Mouse (Mus musculus): ENCODE results near the gene Cyp4v3. TPM values are rescaled to one million over a fixed set of nuclear protein-coding genes. Genes with fewer than 3 reads are reported as not detected.

Gene Cyp4v3
- total and polyA plus RNA-seq, 3 experiments = 1.4 to 2.4 (median 2.3) TPM

GRCm38 (mm10) chr8:45308366-45308765 lies 24.6 kb downstream of the Cyp4v3 start, which contains the start of gene Gm45753:
Gm45753 (minus strand) TSS chr8:45308466.
- 92% methylated on average over 13 of the region's 13 CpGs for WGBS
- Histone ChIP-seq H3K4me1 (ENCODE audit: control insufficient read depth, insufficient read depth, low read length) (no peaks in the 10 kb centered on the region), H3K4me3 (no peak within 1 kb of the TSS), H3K79me2 (replicated peaks; ENCODE audit: control insufficient read depth, insufficient read depth, low read length) (no peaks in the 10 kb centered on the region), H3K27ac (no peak within 1 kb of the TSS), H3K27me3 (ENCODE audit: control insufficient read depth, insufficient read depth, low read length) (no peaks in the 10 kb centered on the region), H3K36me3 (ENCODE audit: control insufficient read depth, insufficient read depth, low read length) (no peaks in the 10 kb centered on the region), H3K9ac (ENCODE audit: low read depth, low read length) (no peak within 1 kb of the TSS)
- DNase-seq = no peak
- intact Hi-C loops (cut with DNase I) = no loop called here
- TF ChIP-seq CTCF (IDR thresholded peaks at IDR 0.05) = no peak

GRCm38 (mm10) chr8:45305479-45305878 lies 27.5 kb downstream of the Cyp4v3 start:
- Histone ChIP-seq H3K36me3 (ENCODE audit: control insufficient read depth, insufficient read depth, low read length) (no peaks in the 10 kb centered on the region), H3K4me3 (no peak overlapping the region), H3K79me2 (replicated peaks; ENCODE audit: control insufficient read depth, insufficient read depth, low read length) (no peaks in the 10 kb centered on the region), H3K27ac (no peak overlapping the region), H3K27me3 (ENCODE audit: control insufficient read depth, insufficient read depth, low read length) (no peaks in the 10 kb centered on the region), H3K9ac (ENCODE audit: low read depth, low read length) (no peak overlapping the region), H3K4me1 (ENCODE audit: control insufficient read depth, insufficient read depth, low read length) (no peaks in the 10 kb centered on the region)
- intact Hi-C loops (cut with DNase I) = no loop called here
- WGBS = 90% methylated on average over 1 of the region's 1 CpGs
- no peak for TF ChIP-seq POLR2A (IDR thresholded peaks at IDR 0.05; ENCODE audit: insufficient read depth, low read depth, low read length)
- no peak for TF ChIP-seq EP300 (IDR thresholded peaks at IDR 0.05; ENCODE audit: insufficient read depth, low read depth, low read length)
- TF ChIP-seq CTCF (IDR thresholded peaks at IDR 0.05) = no peak
- DNase-seq = no peak

DNA sequence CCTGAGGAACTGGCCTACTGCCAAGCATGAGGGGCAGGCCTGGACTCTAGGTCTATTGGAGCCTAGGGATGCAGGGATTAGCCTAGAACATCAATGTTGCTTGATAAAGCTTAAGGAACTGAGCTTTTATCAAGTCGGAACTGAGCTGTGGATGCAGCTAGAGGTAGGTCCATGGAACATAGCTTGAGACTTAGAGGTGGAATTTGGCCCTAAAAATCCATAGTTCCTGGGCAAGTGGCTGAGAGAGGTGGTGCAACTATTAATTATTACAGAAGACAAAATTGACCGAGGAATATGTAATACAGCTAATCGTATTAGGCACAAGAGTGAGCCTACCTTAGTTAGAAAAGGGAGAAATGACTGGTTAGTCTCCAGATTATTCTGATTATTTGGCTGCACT lies 28.7 kb downstream of the Cyp4v3 start:
- TF ChIP-seq CTCF (IDR thresholded peaks at IDR 0.05) (no peak), POLR2A (IDR thresholded peaks at IDR 0.05; ENCODE audit: insufficient read depth, low read depth, low read length) (no peak), EP300 (IDR thresholded peaks at IDR 0.05; ENCODE audit: insufficient read depth, low read depth, low read length) (no peak)
- H3K9ac ChIP-seq (ENCODE audit: low read depth, low read length) = no peak overlapping the region
- no peak overlapping the region for H3K27ac ChIP-seq
- no peaks in the 10 kb centered on the region for H3K79me2 ChIP-seq (replicated peaks; ENCODE audit: control insufficient read depth, insufficient read depth, low read length)
- 83% methylated on average over 3 of the region's 3 CpGs for WGBS
- H3K27me3 ChIP-seq (ENCODE audit: control insufficient read depth, insufficient read depth, low read length) = no peaks in the 10 kb centered on the region
- no peak for DNase-seq
- H3K4me1 ChIP-seq (ENCODE audit: control insufficient read depth, insufficient read depth, low read length) = no peaks in the 10 kb centered on the region
- H3K4me3 ChIP-seq = no peak overlapping the region
- H3K36me3 ChIP-seq (ENCODE audit: control insufficient read depth, insufficient read depth, low read length) = no peaks in the 10 kb centered on the region
- intact Hi-C loops (cut with DNase I) = no loop called here

- no peak overlapping the region for H3K27ac ChIP-seq
- DNase-seq = no peak
- TF ChIP-seq EP300 (IDR thresholded peaks at IDR 0.05; ENCODE audit: insufficient read depth, low read depth, low read length) = no peak
- TF ChIP-seq CTCF (IDR thresholded peaks at IDR 0.05) = no peak
- TF ChIP-seq POLR2A (IDR thresholded peaks at IDR 0.05; ENCODE audit: insufficient read depth, low read depth, low read length) = no peak
- H3K27me3 ChIP-seq (ENCODE audit: control insufficient read depth, insufficient read depth, low read length) = no peaks in the 10 kb centered on the region
- H3K9ac ChIP-seq (ENCODE audit: low read depth, low read length) = no peak overlapping the region
- no peaks in the 10 kb centered on the region for H3K36me3 ChIP-seq (ENCODE audit: control insufficient read depth, insufficient read depth, low read length)
- no peaks in the 10 kb centered on the region for H3K79me2 ChIP-seq (replicated peaks; ENCODE audit: control insufficient read depth, insufficient read depth, low read length)
- H3K4me1 ChIP-seq (ENCODE audit: control insufficient read depth, insufficient read depth, low read length) = no peaks in the 10 kb centered on the region
- intact Hi-C loops (cut with DNase I) = no loop called here
- no peak overlapping the region for H3K4me3 ChIP-seq
- WGBS = 83% methylated on average over 8 of the region's 8 CpGs
Observed at GRCm38 (mm10) chr8:45302390-45302789, 30.6 kb downstream of the Cyp4v3 start.

DNA sequence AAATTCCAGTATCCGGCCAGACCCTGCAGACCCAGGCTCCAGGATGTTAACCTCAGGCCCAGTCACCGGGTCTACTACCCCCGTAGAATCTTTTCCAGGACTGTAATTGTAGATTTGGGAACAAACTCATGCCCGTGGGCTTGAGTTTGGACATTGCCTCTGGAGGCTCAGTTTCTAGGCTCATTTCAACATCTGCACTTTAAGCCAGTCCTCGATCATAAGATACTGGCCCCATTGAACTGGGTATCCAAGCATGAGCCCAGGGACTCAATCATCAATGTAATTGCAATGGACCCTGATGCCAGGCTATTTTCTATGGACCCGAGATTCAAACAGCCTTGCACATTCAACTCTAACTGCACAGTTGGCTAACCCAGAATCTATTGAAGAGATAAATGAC lies 37.7 kb downstream of the Cyp4v3 start:
- DNase-seq = no peak
- no peaks in the 10 kb centered on the region for H3K27me3 ChIP-seq (ENCODE audit: control insufficient read depth, insufficient read depth, low read length)
- no peak overlapping the region for H3K27ac ChIP-seq
- H3K79me2 ChIP-seq (replicated peaks; ENCODE audit: control insufficient read depth, insufficient read depth, low read length) = no peaks in the 10 kb centered on the region
- intact Hi-C loops (cut with DNase I) = no loop called here
- no peak overlapping the region for H3K4me3 ChIP-seq
- H3K36me3 ChIP-seq (ENCODE audit: control insufficient read depth, insufficient read depth, low read length) = no peaks in the 10 kb centered on the region
- no peaks in the 10 kb centered on the region for H3K4me1 ChIP-seq (ENCODE audit: control insufficient read depth, insufficient read depth, low read length)
- TF ChIP-seq EP300 (IDR thresholded peaks at IDR 0.05; ENCODE audit: insufficient read depth, low read depth, low read length) (no peak), CTCF (IDR thresholded peaks at IDR 0.05) (no peak), POLR2A (IDR thresholded peaks at IDR 0.05; ENCODE audit: insufficient read depth, low read depth, low read length) (no peak)
- 68% methylated on average over 6 of the region's 6 CpGs for WGBS
- no peak overlapping the region for H3K9ac ChIP-seq (ENCODE audit: low read depth, low read length)

- Histone ChIP-seq H3K9ac (ENCODE audit: low read depth, low read length) (no peak within 1 kb of the TSS), H3K4me3 (no peak within 1 kb of the TSS), H3K79me2 (replicated peaks; ENCODE audit: control insufficient read depth, insufficient read depth, low read length) (no peaks in the 10 kb centered on the region), H3K4me1 (ENCODE audit: control insufficient read depth, insufficient read depth, low read length) (no peaks in the 10 kb centered on the region), H3K36me3 (ENCODE audit: control insufficient read depth, insufficient read depth, low read length) (no peaks in the 10 kb centered on the region), H3K27me3 (ENCODE audit: control insufficient read depth, insufficient read depth, low read length) (no peaks in the 10 kb centered on the region), H3K27ac (no peak within 1 kb of the TSS)
- intact Hi-C loops (cut with DNase I) = no loop called here
- no peak for DNase-seq
- TF ChIP-seq POLR2A (IDR thresholded peaks at IDR 0.05; ENCODE audit: insufficient read depth, low read depth, low read length) = no peak
- TF ChIP-seq CTCF (IDR thresholded peaks at IDR 0.05) = no peak
- no peak for TF ChIP-seq EP300 (IDR thresholded peaks at IDR 0.05; ENCODE audit: insufficient read depth, low read depth, low read length)
- WGBS = 81% methylated on average over 7 of the region's 7 CpGs
Observed at GRCm38 (mm10) chr8:45294687-45295086, 38.3 kb downstream of the Cyp4v3 start, which contains the start of gene Klkb1. Klkb1 (minus strand) TSS chr8:45294859.
